Mouse (Mus musculus): ENCODE data around the gene Hes5. TPM values are rescaled to one million over a fixed set of nuclear protein-coding genes. Genes with fewer than 3 reads are reported as not detected.

Hes5 gene
- total RNA-seq, 2 experiments from 2014 or later, result 32.6 to 48.7 TPM

- intact Hi-C loops (cut with DNase I), result no loop called here
Observed at GRCm38 (mm10) chr4:154937746-154938145, 23.0 kb upstream of the Hes5 start.

GRCm38 (mm10) chr4:154940156-154940555, 20.6 kb upstream of the Hes5 start:
- no peak for DNase-seq (ENCODE audit: low spot score in 2 of 2)
- intact Hi-C loops (cut with DNase I), result loop anchor here (5.0 kb wide), 1 partner anchor 33 kb away; no protein-coding TSS in a partner anchor

More at GRCm38 (mm10) chr4:154937746-154938145, 23.0 kb upstream of the Hes5 start:
- no peak for DNase-seq (ENCODE audit: low spot score in 2 of 2)

GRCm38 (mm10) chr4:154941831-154942230, 18.9 kb upstream of the Hes5 start:
- intact Hi-C loops (cut with DNase I), result loop anchor here (5.0 kb wide), 1 partner anchor 35 kb away; no protein-coding TSS in a partner anchor

GRCm38 (mm10) chr4:154942632-154943322, 17.9 kb upstream of the Hes5 start:
- no peak for DNase-seq (ENCODE audit: low spot score in 2 of 2)
- intact Hi-C loops (cut with DNase I), result loop anchor here (5.0 kb wide), 1 partner anchor 35 kb away; no protein-coding TSS in a partner anchor

More at GRCm38 (mm10) chr4:154941831-154942230, 18.9 kb upstream of the Hes5 start:
- no peak for DNase-seq (ENCODE audit: low spot score in 2 of 2)

- DNase-seq (ENCODE audit: low spot score in 2 of 2), result no peak
- intact Hi-C loops (cut with DNase I), result loop anchor here (1.0 to 5.0 kb wide), 3 partner anchors 36 to 123 kb away; no protein-coding TSS in a partner anchor
Observed at GRCm38 (mm10) chr4:154943323-154944039, 17.2 kb upstream of the Hes5 start.

- DNase-seq (ENCODE audit: low spot score in 2 of 2), result peak; percentile 84 to 91
Observed at GRCm38 (mm10) chr4:154944121-154944590, 16.6 kb upstream of the Hes5 start.

GRCm38 (mm10) chr4:154946319-154946718, 14.4 kb upstream of the Hes5 start:
- intact Hi-C loops (cut with DNase I), result no loop called here
- DNase-seq (ENCODE audit: low spot score in 2 of 2), result peak in 1 of 2 experiments; percentile 58

More at GRCm38 (mm10) chr4:154944121-154944590, 16.6 kb upstream of the Hes5 start:
- intact Hi-C loops (cut with DNase I), result loop anchor here (1.0 to 5.0 kb wide), 3 partner anchors 37 to 122 kb away; no protein-coding TSS in a partner anchor

GRCm38 (mm10) chr4:154948066-154948939, 12.4 kb upstream of the Hes5 start:
- peak in 1 of 2 experiments; percentile 71 for DNase-seq (ENCODE audit: low spot score in 2 of 2)
- intact Hi-C loops (cut with DNase I), result no loop called here

- intact Hi-C loops (cut with DNase I), result no loop called here
- no peak for DNase-seq (ENCODE audit: low spot score in 2 of 2)
Observed at GRCm38 (mm10) chr4:154948940-154949588, 11.7 kb upstream of the Hes5 start.

GRCm38 (mm10) chr4:154949589-154949982, 11.1 kb upstream of the Hes5 start:
- intact Hi-C loops (cut with DNase I), result no loop called here
- DNase-seq (ENCODE audit: low spot score in 2 of 2), result no peak

GRCm38 (mm10) chr4:154952461-154953241, 8.1 kb upstream of the Hes5 start:
- intact Hi-C loops (cut with DNase I), result no loop called here
- DNase-seq (ENCODE audit: low spot score in 2 of 2), result no peak

- intact Hi-C loops (cut with DNase I), result no loop called here
- no peak for DNase-seq (ENCODE audit: low spot score in 2 of 2)
Observed at GRCm38 (mm10) chr4:154956604-154957003, 4.1 kb upstream of the Hes5 start.

GRCm38 (mm10) chr4:154957289-154957993, 3.3 kb upstream of the Hes5 start:
- DNase-seq (ENCODE audit: low spot score in 2 of 2), result peak; percentile 40 to 82
- intact Hi-C loops (cut with DNase I), result no loop called here

GRCm38 (mm10) chr4:154958171-154958570, 2.6 kb upstream of the Hes5 start:
- intact Hi-C loops (cut with DNase I), result no loop called here
- peak; percentile 69 to 78 for DNase-seq (ENCODE audit: low spot score in 2 of 2)

- intact Hi-C loops (cut with DNase I), result no loop called here
- DNase-seq (ENCODE audit: low spot score in 2 of 2), result no peak
Observed at GRCm38 (mm10) chr4:154958621-154959020, 2.1 kb upstream of the Hes5 start.

GRCm38 (mm10) chr4:154960021-154960689, 568 bp upstream of the Hes5 start:
- intact Hi-C loops (cut with DNase I), result no loop called here
- no peak for DNase-seq (ENCODE audit: low spot score in 2 of 2)

- no peak for DNase-seq (ENCODE audit: low spot score in 2 of 2)
- intact Hi-C loops (cut with DNase I), result no loop called here
Observed at GRCm38 (mm10) chr4:154961226-154961738, 559 bp downstream of the Hes5 start.
